Mouse (Mus musculus): ENCODE results near the gene Ccn5. TPM values are rescaled to one million over a fixed set of nuclear protein-coding genes. Genes with fewer than 3 reads are reported as not detected.
A peak's percentile ranks its signal among the peaks of the same experiment; 100 is the strongest.

Ccn5 gene
- polyA plus RNA-seq, 1 experiment from 2014 or later: not detected

DNA sequence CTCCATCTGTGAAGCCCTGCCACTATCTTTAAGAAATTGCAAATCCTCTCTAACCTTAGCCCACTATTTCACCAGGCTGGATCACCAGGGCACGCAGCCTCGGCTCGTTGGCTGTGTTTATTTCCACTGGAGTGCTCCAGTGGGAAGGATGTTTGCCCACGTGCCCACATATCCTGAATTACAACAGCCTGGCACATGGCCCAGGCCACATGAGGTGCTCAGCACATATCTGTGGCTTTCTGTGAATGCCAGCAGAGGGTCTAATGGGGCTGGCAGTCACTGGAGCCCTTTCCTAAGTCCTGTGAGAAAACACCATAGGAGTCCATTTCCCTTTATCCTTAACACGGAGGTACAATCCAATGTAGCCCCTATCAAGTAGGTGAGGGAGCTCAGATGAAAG lies 5.8 kb downstream of the Ccn5 start:
- TF ChIP-seq CTCF (IDR thresholded peaks at IDR 0.05; ENCODE audit: low read depth): no peak
- WGBS: 66% methylated on average over 5 of the region's 5 CpGs
- Histone ChIP-seq H3K36me3 (ENCODE audit: control insufficient read depth, insufficient read depth) (no peaks in the 10 kb centered on the region), H3K4me1 (replicated peaks; ENCODE audit: control insufficient read depth, insufficient read depth, low read length) (no peaks in the 10 kb centered on the region), H3K4me3 (ENCODE audit: low read depth, low read length) (no peak overlapping the region), H3K27ac (ENCODE audit: low read depth, low read length) (no peak overlapping the region), H3K27me3 (replicated peaks; ENCODE audit: control insufficient read depth, insufficient read depth, low read length) (no peaks in the 10 kb centered on the region), H3K9me3 (ENCODE audit: control insufficient read depth) (no peaks in the 10 kb centered on the region), H3K9ac (ENCODE audit: low read depth, low read length) (no peak overlapping the region), H3K4me2 (replicated peaks; ENCODE audit: low read depth) (no peak overlapping the region)
- ATAC-seq: no peak

- no peak for ATAC-seq
- Histone ChIP-seq H3K27me3 (replicated peaks; ENCODE audit: control insufficient read depth, insufficient read depth, low read length) (no peaks in the 10 kb centered on the region), H3K27ac (ENCODE audit: low read depth, low read length) (no peak overlapping the region), H3K9ac (ENCODE audit: low read depth, low read length) (no peak overlapping the region), H3K9me3 (ENCODE audit: control insufficient read depth) (no peaks in the 10 kb centered on the region), H3K4me3 (ENCODE audit: low read depth, low read length) (no peak overlapping the region), H3K4me1 (replicated peaks; ENCODE audit: control insufficient read depth, insufficient read depth, low read length) (no peaks in the 10 kb centered on the region), H3K4me2 (replicated peaks; ENCODE audit: low read depth) (no peak overlapping the region), H3K36me3 (ENCODE audit: control insufficient read depth, insufficient read depth) (no peaks in the 10 kb centered on the region)
- 45% methylated on average over 1 of the region's 1 CpGs for WGBS
- TF ChIP-seq CTCF (IDR thresholded peaks at IDR 0.05; ENCODE audit: low read depth): no peak
These were observed 10.5 kb downstream of the Ccn5 start for GRCm38 (mm10) chr2:163831163-163831562.

- peak; percentile 47; the same call in 1 of the 2 replicates for ATAC-seq
- H3K27me3 ChIP-seq (replicated peaks; ENCODE audit: control insufficient read depth, insufficient read depth, low read length): no peaks in the 10 kb centered on the region; the same call in 1 of the 2 replicates
- H3K27ac ChIP-seq (ENCODE audit: low read depth, low read length): no peak overlapping the region
- H3K4me2 ChIP-seq (replicated peaks; ENCODE audit: low read depth): no peak overlapping the region
- no peak overlapping the region for H3K4me3 ChIP-seq (ENCODE audit: low read depth, low read length)
- H3K9me3 ChIP-seq (ENCODE audit: control insufficient read depth): no peaks in the 10 kb centered on the region
- no peaks in the 10 kb centered on the region for H3K4me1 ChIP-seq (replicated peaks; ENCODE audit: control insufficient read depth, insufficient read depth, low read length)
- no peak overlapping the region for H3K9ac ChIP-seq (ENCODE audit: low read depth, low read length)
- peak; percentile 99 for TF ChIP-seq CTCF (IDR thresholded peaks at IDR 0.05; ENCODE audit: low read depth)
- WGBS: 29% methylated on average over 9 of the region's 9 CpGs
- H3K36me3 ChIP-seq (ENCODE audit: control insufficient read depth, insufficient read depth): no peaks in the 10 kb centered on the region
These were observed 17.4 kb downstream of the Ccn5 start for GRCm38 (mm10) chr2:163838043-163838442.

DNA sequence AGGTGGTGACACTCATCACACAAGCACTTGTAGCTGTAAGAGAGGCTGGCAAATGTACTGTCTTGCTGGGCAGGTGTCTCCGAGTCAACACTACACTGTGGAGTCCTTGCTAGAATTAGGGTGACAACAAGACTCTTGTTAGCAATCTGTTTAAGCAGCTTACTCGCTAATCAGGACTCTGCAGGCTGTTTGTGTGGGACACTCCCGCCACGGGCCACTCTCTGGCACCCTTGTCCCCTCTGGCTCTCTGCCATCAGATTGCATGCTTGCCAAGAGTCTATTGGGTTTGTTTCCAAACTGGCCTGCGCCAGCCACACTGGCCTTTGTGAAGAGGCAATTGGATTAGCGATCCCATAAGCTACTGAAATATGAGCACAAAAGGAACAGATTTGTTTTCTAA lies 18.9 kb downstream of the Ccn5 start:
- Histone ChIP-seq H3K9me3 (ENCODE audit: control insufficient read depth) (no peaks in the 10 kb centered on the region), H3K9ac (ENCODE audit: low read depth, low read length) (no peak overlapping the region), H3K4me1 (replicated peaks; ENCODE audit: control insufficient read depth, insufficient read depth, low read length) (no peaks in the 10 kb centered on the region), H3K27me3 (replicated peaks; ENCODE audit: control insufficient read depth, insufficient read depth, low read length) (no peaks in the 10 kb centered on the region; the same call in 1 of the 2 replicates), H3K4me2 (replicated peaks; ENCODE audit: low read depth) (no peak overlapping the region), H3K27ac (ENCODE audit: low read depth, low read length) (no peak overlapping the region), H3K4me3 (ENCODE audit: low read depth, low read length) (no peak overlapping the region), H3K36me3 (ENCODE audit: control insufficient read depth, insufficient read depth) (no peaks in the 10 kb centered on the region)
- 45% methylated on average over 6 of the region's 6 CpGs for WGBS
- TF ChIP-seq CTCF (IDR thresholded peaks at IDR 0.05; ENCODE audit: low read depth): no peak
- no peak for ATAC-seq

- no peak for ATAC-seq
- Histone ChIP-seq H3K4me1 (replicated peaks; ENCODE audit: control insufficient read depth, insufficient read depth, low read length) (no peaks in the 10 kb centered on the region), H3K9ac (ENCODE audit: low read depth, low read length) (no peak overlapping the region), H3K27me3 (replicated peaks; ENCODE audit: control insufficient read depth, insufficient read depth, low read length) (no peaks in the 10 kb centered on the region; the same call in 1 of the 2 replicates), H3K4me2 (replicated peaks; ENCODE audit: low read depth) (no peak overlapping the region), H3K9me3 (ENCODE audit: control insufficient read depth) (no peaks in the 10 kb centered on the region), H3K27ac (ENCODE audit: low read depth, low read length) (no peak overlapping the region), H3K36me3 (ENCODE audit: control insufficient read depth, insufficient read depth) (no peaks in the 10 kb centered on the region), H3K4me3 (ENCODE audit: low read depth, low read length) (no peak overlapping the region)
- WGBS: 69% methylated on average over 4 of the region's 4 CpGs
- no peak for TF ChIP-seq CTCF (IDR thresholded peaks at IDR 0.05; ENCODE audit: low read depth)
These were observed 21.4 kb downstream of the Ccn5 start for GRCm38 (mm10) chr2:163842043-163842442.

DNA sequence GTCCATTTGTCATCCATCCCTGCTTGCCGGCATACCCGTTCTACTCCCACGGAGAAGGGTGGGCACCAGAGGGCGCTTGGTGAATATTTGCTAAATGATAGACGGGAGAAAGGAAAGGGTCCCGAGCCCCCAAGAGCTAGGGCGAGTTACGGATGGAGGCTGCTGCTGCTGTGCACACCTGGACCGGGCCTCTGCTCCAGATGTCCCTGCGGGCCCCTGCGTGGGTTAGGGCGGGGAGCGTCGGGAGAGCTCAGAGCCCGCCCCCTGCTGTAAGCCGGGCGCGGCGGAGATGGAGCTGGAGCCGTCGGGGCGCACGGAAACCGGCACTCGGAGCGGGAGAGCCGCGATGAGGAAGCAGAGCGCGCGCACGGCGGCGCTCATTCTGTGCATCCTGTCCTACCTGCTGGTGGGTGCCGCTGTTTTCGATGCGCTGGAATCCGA lies 32.8 kb downstream of the Ccn5 start, which contains the start of gene Kcnk15:
TSS of gene Kcnk15 (plus strand) at position 191 of the 441 bp plus-strand sequence.
- WGBS: 1% methylated on average over 38 of the region's 38 CpGs
- H3K4me2 ChIP-seq (replicated peaks; ENCODE audit: low read depth): peak within 1 kb of the TSS; percentile 21; the same call in 1 of the 2 replicates
- H3K4me3 ChIP-seq (ENCODE audit: low read depth, low read length): 0 out of 2 replicates have a peak within 1 kb of the TSS, but pooled peaks have one; percentile 7

More for the DNA sequence above, 32.8 kb downstream of the Ccn5 start, which contains the start of gene Kcnk15:
- Histone ChIP-seq H3K36me3 (ENCODE audit: control insufficient read depth, insufficient read depth) (no peaks in the 10 kb centered on the region), H3K9me3 (ENCODE audit: control insufficient read depth) (no peaks in the 10 kb centered on the region), H3K27me3 (replicated peaks; ENCODE audit: control insufficient read depth, insufficient read depth, low read length) (peaks cover 62% of the 10 kb centered on the region), H3K9ac (ENCODE audit: low read depth, low read length) (no peak within 1 kb of the TSS), H3K27ac (ENCODE audit: low read depth, low read length) (no peak within 1 kb of the TSS), H3K4me1 (replicated peaks; ENCODE audit: control insufficient read depth, insufficient read depth, low read length) (no peaks in the 10 kb centered on the region)
- ATAC-seq: no peak
- TF ChIP-seq CTCF (IDR thresholded peaks at IDR 0.05; ENCODE audit: low read depth): peak; percentile 46

All from intestine, postnatal 0 days (tissue).